Mouse (Mus musculus) cortical plate, adult 2 months (tissue): ENCODE results near the gene Zfp319. TPM values are rescaled to one million over a fixed set of nuclear protein-coding genes. Genes with fewer than 3 reads are reported as not detected.
"Not testable (repeated sequence)": the region's sequence is repeated elsewhere in the genome, so short reads cannot be mapped to it uniquely, and the experiment has no call there.

Source experiments
- H3K27ac ChIP-seq: fragments of 200-500 bp; 2 replicates; pipeline ENCODE4 v1.5.1; 2012; ENCODE audit warnings: low read length, control low read depth, inconsistent platforms; ENCODE audit not compliant: insufficient read depth
- H3K4me1 ChIP-seq: fragments of 200-500 bp; 2 replicates; pipeline ENCODE4 v1.6.1; 2011; ENCODE audit warnings: low read length; ENCODE audit not compliant: control insufficient read depth, insufficient read depth
- H3K4me3 ChIP-seq: fragments of 200-500 bp; 2 replicates; pipeline ENCODE4 v1.5.1; 2011; ENCODE audit warnings: mild to moderate bottlenecking, low read length, control low read depth; ENCODE audit not compliant: insufficient read depth
- CTCF ChIP-seq: fragments of 200-500 bp; IDR thresholded peaks from 2 replicates; pipeline ENCODE4 v1.5.1; 2011; ENCODE audit warnings: mild to moderate bottlenecking, control low read depth, low read length; ENCODE audit not compliant: insufficient read depth; ENCODE audit errors: extremely low read depth
- POLR2A ChIP-seq: fragments of 200-500 bp; IDR thresholded peaks from 2 replicates; pipeline ENCODE4 v1.6.1; 2011; ENCODE audit warnings: mild to moderate bottlenecking, low read length, control low read depth; ENCODE audit not compliant: insufficient read depth; ENCODE audit errors: extremely low read depth
- polyA plus RNA-seq: library from polyadenylated mRNA; depleted of rRNA; stranded (reverse); fragments of >200 nt; gene quantifications from 2 replicates; pipeline ENCODE4 v1.2.3, GENCODE M21; 2012; rRNA removed

The Zfp319 gene
- polyA plus RNA-seq, result 9.9 and 10.4 TPM in 2 replicates

GRCm38 (mm10) chr8:95331720-95332436, at the start of gene Zfp319, which contains the start of gene Usb1:
Gene Zfp319 (minus strand): TSS chr8:95331950.
Gene Usb1 (plus strand): TSS chr8:95332284.
- H3K4me3 ChIP-seq, result peak within 1 kb of the TSS; percentile 87
- H3K27ac ChIP-seq, result peak within 1 kb of the TSS; percentile 97
- H3K4me1 ChIP-seq, result peaks cover 1% of the 10 kb centered on the region; the same call in 1 of the 2 replicates
- TF ChIP-seq POLR2A, result peak; percentile 72
- 0 out of 2 replicates have a peak, but pooled peaks have one; percentile 1 for TF ChIP-seq CTCF

GRCm38 (mm10) chr8:95380953-95381352, 49.2 kb upstream of the Zfp319 start:
- no peak overlapping the region for H3K27ac ChIP-seq
- no peak for TF ChIP-seq CTCF
- H3K4me1 ChIP-seq, result no peaks in the 10 kb centered on the region

GRCm38 (mm10) chr8:95378928-95379327, 47.2 kb upstream of the Zfp319 start:
- H3K27ac ChIP-seq, H3K4me3 ChIP-seq: not testable (repeated sequence)

More at GRCm38 (mm10) chr8:95380953-95381352, 49.2 kb upstream of the Zfp319 start:
- H3K4me3 ChIP-seq, result no peak overlapping the region

GRCm38 (mm10) chr8:95377863-95378291, 46.1 kb upstream of the Zfp319 start:
- Histone ChIP-seq H3K4me1 (no peaks in the 10 kb centered on the region), H3K4me3 (no peak overlapping the region), H3K27ac (no peak overlapping the region)
- no peak for TF ChIP-seq POLR2A
- TF ChIP-seq CTCF, result no peak

More at GRCm38 (mm10) chr8:95378928-95379327, 47.2 kb upstream of the Zfp319 start:
- H3K4me1 ChIP-seq, result not testable (repeated sequence)

GRCm38 (mm10) chr8:95377101-95377500, 45.4 kb upstream of the Zfp319 start:
- H3K4me1 ChIP-seq, result no peaks in the 10 kb centered on the region
- no peak overlapping the region for H3K4me3 ChIP-seq
- H3K27ac ChIP-seq, result no peak overlapping the region
- TF ChIP-seq CTCF (no peak), POLR2A (no peak)

- H3K4me3 ChIP-seq, result no peak overlapping the region
- H3K27ac ChIP-seq, result no peak overlapping the region
- no peaks in the 10 kb centered on the region for H3K4me1 ChIP-seq
- TF ChIP-seq POLR2A (no peak), CTCF (no peak)
These were observed 44.7 kb upstream of the Zfp319 start for GRCm38 (mm10) chr8:95376309-95376999.

GRCm38 (mm10) chr8:95375374-95375930, 43.7 kb upstream of the Zfp319 start:
- no peak overlapping the region for H3K27ac ChIP-seq
- TF ChIP-seq POLR2A (no peak), CTCF (no peak)
- no peak overlapping the region for H3K4me3 ChIP-seq
- H3K4me1 ChIP-seq, result no peaks in the 10 kb centered on the region

GRCm38 (mm10) chr8:95374429-95374828, 42.7 kb upstream of the Zfp319 start:
- no peak for TF ChIP-seq CTCF
- no peak for TF ChIP-seq POLR2A
- Histone ChIP-seq H3K4me1 (no peaks in the 10 kb centered on the region), H3K4me3 (no peak overlapping the region)

GRCm38 (mm10) chr8:95373389-95374002, 41.7 kb upstream of the Zfp319 start:
- no peak overlapping the region for H3K27ac ChIP-seq

More at GRCm38 (mm10) chr8:95374429-95374828, 42.7 kb upstream of the Zfp319 start:
- H3K27ac ChIP-seq, result no peak overlapping the region

More at GRCm38 (mm10) chr8:95373389-95374002, 41.7 kb upstream of the Zfp319 start:
- no peaks in the 10 kb centered on the region for H3K4me1 ChIP-seq
- H3K4me3 ChIP-seq, result no peak overlapping the region
- no peak for TF ChIP-seq POLR2A
